Mouse (Mus musculus): ENCODE results near the gene Fam168a.

- TF ChIP-seq POLR2A (IDR thresholded peaks at IDR 0.05; ENCODE audit: borderline replicate concordance, extremely low read depth, insufficient read depth, insufficient read length, poor library complexity, severe bottlenecking) (no peak), CTCF (IDR thresholded peaks at IDR 0.05; ENCODE audit: borderline replicate concordance, extremely low read depth, insufficient read depth, insufficient read length) (no peak)
Observed at GRCm38 (mm10) chr7:100758718-100759117, 52.3 kb downstream of the Fam168a start.

Measured in brain, embryonic 14.5 days (tissue).